Mouse (Mus musculus): ENCODE measurements at regions not wholly inside any gene's neighbourhood (a gene's known extent, or its start where the extent isn't known, plus 50 kb on each side); places are given as distances from the start of the nearest gene placed in this dataset.

- Histone ChIP-seq H3K4me1 (ENCODE audit: control insufficient read depth in 1 of 2, insufficient read depth in 2 of 2) (no peaks in the 10 kb centered on the region), H3K9me3 (replicated peaks; ENCODE audit: low read length) (peaks cover 66% of the 10 kb centered on the region), H3K4me2 (ENCODE audit: insufficient read depth, low read depth, poor library complexity, severe bottlenecking) (no peak overlapping the region), H3K27me3 (replicated peaks) (no peaks in the 10 kb centered on the region), H3K36me3 (replicated peaks in 1 of 2; ENCODE audit: control insufficient read depth in 1 of 2, insufficient read depth in 1 of 2, low read length in 1 of 2) (no peaks in the 10 kb centered on the region), H3K4me3 (replicated peaks in 1 of 3; ENCODE audit: low read depth in 2 of 3, low read length in 2 of 3, poor library complexity in 1 of 3) (no peak overlapping the region), H3K79me2 (replicated peaks; ENCODE audit: control insufficient read depth, extremely low read depth, insufficient read depth, poor library complexity, severe bottlenecking) (no peaks in the 10 kb centered on the region), H3K9ac (ENCODE audit: insufficient read depth, low read depth) (no peak overlapping the region), H3K27ac (ENCODE audit: insufficient read depth, low read depth) (no peak overlapping the region)
- no peak for TF ChIP-seq MAX (IDR thresholded peaks at IDR 0.05; ENCODE audit: low read length)
- no peak for TF ChIP-seq PAX5 (IDR thresholded peaks at IDR 0.05; ENCODE audit: low read length)
- no peak for TF ChIP-seq CTCF (conservative IDR thresholded peaks at IDR 0.05 in 1 of 2, IDR thresholded peaks at IDR 0.05 in 1 of 2; ENCODE audit: low read depth in 2 of 2, low read length in 2 of 2)
- no peak for TF ChIP-seq USF1 (IDR thresholded peaks at IDR 0.05; ENCODE audit: low read depth, low read length)
- TF ChIP-seq ZKSCAN1 (IDR thresholded peaks at IDR 0.05; ENCODE audit: borderline replicate concordance, low read depth, low read length): no peak
- no peak for TF ChIP-seq MYC (IDR thresholded peaks at IDR 0.05; ENCODE audit: low read depth, low read length)
- TF ChIP-seq MAFK (IDR thresholded peaks at IDR 0.05; ENCODE audit: insufficient replicate concordance, low read length): no peak
- no peak for TF ChIP-seq MXI1 (IDR thresholded peaks at IDR 0.05; ENCODE audit: low read depth, low read length)
- TF ChIP-seq EP300 (IDR thresholded peaks at IDR 0.05; ENCODE audit: low read length): no peak
- no peak for TF ChIP-seq NRF1 (IDR thresholded peaks at IDR 0.05; ENCODE audit: low read depth, low read length)
- TF ChIP-seq TBP (conservative IDR thresholded peaks at IDR 0.05; ENCODE audit: low read depth, low read length): no peak
- TF ChIP-seq CHD2 (IDR thresholded peaks at IDR 0.05; ENCODE audit: low read length): no peak
- no peak for TF ChIP-seq POLR2A (IDR thresholded peaks at IDR 0.05; ENCODE audit: low read depth, low read length)
- TF ChIP-seq E2F4 (IDR thresholded peaks at IDR 0.05; ENCODE audit: insufficient replicate concordance, low read depth, low read length): no peak
- in situ Hi-C loops (cut with MboI; ENCODE audit: low pct_ligation_motif_present, low pct_unique_long_range_greater_than_20kb, low sequenced_read_pairs) (no loop called here), dilution Hi-C loops (cut with MboI; ENCODE audit: extremely low pct_ligation_motif_present, extremely low pct_unique_long_range_greater_than_20kb, low sequenced_read_pairs) (no loop called here)
- DNase-seq (ENCODE audit: extremely low read depth): no peak
Observed at GRCm38 (mm10) chr13:47557196-47557974, 434.9 kb downstream of the Rnf144b start.

GRCm38 (mm10) chr13:47562836-47563235 lies 440.4 kb downstream of the Rnf144b start:
- Histone ChIP-seq H3K4me2 (ENCODE audit: insufficient read depth, low read depth, poor library complexity, severe bottlenecking) (no peak overlapping the region), H3K4me1 (ENCODE audit: control insufficient read depth in 1 of 2, insufficient read depth in 2 of 2) (no peaks in the 10 kb centered on the region), H3K9me3 (replicated peaks; ENCODE audit: low read length) (peaks cover 62% of the 10 kb centered on the region), H3K27me3 (replicated peaks) (no peaks in the 10 kb centered on the region), H3K79me2 (replicated peaks; ENCODE audit: control insufficient read depth, extremely low read depth, insufficient read depth, poor library complexity, severe bottlenecking) (no peaks in the 10 kb centered on the region), H3K4me3 (replicated peaks in 1 of 3; ENCODE audit: low read depth in 2 of 3, low read length in 2 of 3, poor library complexity in 1 of 3) (no peak overlapping the region), H3K9ac (ENCODE audit: insufficient read depth, low read depth) (no peak overlapping the region), H3K27ac (ENCODE audit: insufficient read depth, low read depth) (no peak overlapping the region), H3K36me3 (replicated peaks in 1 of 2; ENCODE audit: control insufficient read depth in 1 of 2, insufficient read depth in 1 of 2, low read length in 1 of 2) (no peaks in the 10 kb centered on the region)
- dilution Hi-C loops (cut with MboI; ENCODE audit: extremely low pct_ligation_motif_present, extremely low pct_unique_long_range_greater_than_20kb, low sequenced_read_pairs) (no loop called here), in situ Hi-C loops (cut with MboI; ENCODE audit: low pct_ligation_motif_present, low pct_unique_long_range_greater_than_20kb, low sequenced_read_pairs) (no loop called here)
- DNase-seq (ENCODE audit: extremely low read depth): no peak
- TF ChIP-seq MAX (IDR thresholded peaks at IDR 0.05; ENCODE audit: low read length) (no peak), JUND (conservative IDR thresholded peaks at IDR 0.05; ENCODE audit: low read depth, low read length) (no peak), MXI1 (IDR thresholded peaks at IDR 0.05; ENCODE audit: low read depth, low read length) (no peak), ELF1 (IDR thresholded peaks at IDR 0.05; ENCODE audit: low read depth, low read length) (no peak), CHD2 (IDR thresholded peaks at IDR 0.05; ENCODE audit: low read length) (no peak)
